Mouse (Mus musculus) liver, embryonic 14.5 days (tissue): ENCODE results near the gene Id1. TPM values are rescaled to one million over a fixed set of nuclear protein-coding genes. Genes with fewer than 3 reads are reported as not detected.
A peak's percentile ranks its signal among the peaks of the same experiment; 100 is the strongest.

Source experiments
- ATAC-seq: fragments of 200-750 bp; cut with Nextera tagmentation; 2 replicates; pipeline ENCODE4 v1.8.0; 2017; ENCODE audit warnings: moderate number of reproducible peaks, mild to moderate bottlenecking, moderate library complexity; ENCODE audit not compliant: insufficient read depth
- DNase-seq, 3 experiments: peaks; one replicate each; pipeline ENCODE4 v3.0.0-alpha.2; 2012 to 2013; ENCODE audit warnings: low read depth in 3 of 3, low spot score in 3 of 3
- H3K27ac ChIP-seq: fragments of 300-500 bp; sonication (generic); 2 replicates; pipeline ENCODE4 v1.5.1; 2014; ENCODE audit warnings: moderate library complexity, mild to moderate bottlenecking, control low read depth, inconsistent platforms
- H3K27me3 ChIP-seq: fragments of 300-500 bp; sonication (generic); 2 replicates; pipeline ENCODE4 v1.6.1; 2014; ENCODE audit warnings: mild to moderate bottlenecking, low read length, moderate library complexity; ENCODE audit not compliant: control insufficient read depth, insufficient read depth
- H3K36me3 ChIP-seq: fragments of 300-500 bp; sonication (generic); replicated peaks from 2 replicates; pipeline ENCODE4 v1.6.1; 2014; ENCODE audit warnings: low read depth; ENCODE audit not compliant: control insufficient read depth, insufficient read depth
- H3K4me1 ChIP-seq, 2 experiments: fragments of 200-500 bp in 1 of 2; fragments of 300-500 bp in 1 of 2; sonication (generic) in 1 of 2; replicated peaks; 2 replicates each; pipeline ENCODE4 v1.6.1; 2012 to 2014; ENCODE audit warnings: antibody characterized with exemption in 1 of 2, inconsistent platforms in 1 of 2, low read length in 1 of 2; ENCODE audit not compliant: control insufficient read depth in 2 of 2, insufficient read depth in 2 of 2
- H3K4me2 ChIP-seq: fragments of 300-500 bp; sonication (generic); 2 replicates; pipeline ENCODE4 v1.6.1; 2014; ENCODE audit warnings: low read depth, mild to moderate bottlenecking, control low read depth, moderate library complexity
- H3K4me3 ChIP-seq, 2 experiments: fragments of 200-500 bp in 1 of 2; fragments of 300-500 bp in 1 of 2; sonication (generic) in 1 of 2; 2 replicates each; pipeline ENCODE4 v1.5.1; 2012 to 2014; ENCODE audit warnings: low read depth in 2 of 2, low read length in 2 of 2, mild to moderate bottlenecking in 2 of 2, control low read depth in 1 of 2, inconsistent platforms in 1 of 2, moderate library complexity in 1 of 2; ENCODE audit not compliant: insufficient read depth in 1 of 2
- H3K9ac ChIP-seq: fragments of 300-500 bp; sonication (generic); replicated peaks from 2 replicates; pipeline ENCODE4 v1.6.1; 2014; ENCODE audit warnings: mild to moderate bottlenecking, control low read depth, moderate library complexity
- H3K9me3 ChIP-seq: fragments of 300-500 bp; sonication (generic); 2 replicates; pipeline ENCODE4 v1.6.1; 2016; ENCODE audit warnings: low read length, mixed read lengths; ENCODE audit not compliant: control insufficient read depth
- CTCF ChIP-seq: IDR thresholded peaks from 2 replicates; pipeline ENCODE4 v1.5.1; 2016; ENCODE audit warnings: antibody characterized with exemption, low read depth, control low read depth
- EP300 ChIP-seq: IDR thresholded peaks from 2 replicates; pipeline ENCODE4 v1.6.1; 2016; ENCODE audit warnings: antibody characterized with exemption, low read depth
- WGBS: fragments of 180-500 bp; shearing (Covaris S2); extraction: QIAGEN DNeasy Blood & Tissue Kit; methylation state at CpG from one replicate; pipeline ENCODE4 v1.1.7; 2014; ENCODE audit not compliant: insufficient replicate concordance; 5-methylcytosine and 5-hydroxymethylcytosine counted together
- polyA plus RNA-seq, 2 experiments: library from polyadenylated mRNA; depleted of rRNA in 1 of 2; stranded (reverse) in 1 of 2; unstranded in 1 of 2; fragments of >200 nt; fragmentation: Nextera tagmentation in 1 of 2; extraction: Ambion mirVana in 1 of 2; gene quantifications; 2 replicates each; pipeline versions ENCODE4 v1.2.1 to v1.2.3; 2012 to 2014

The Id1 gene
- polyA plus RNA-seq, 2 experiments: 20.7 to 50.6 TPM

- H3K36me3 ChIP-seq: no peaks in the 10 kb centered on the region
- WGBS: 64% methylated on average over 2 of the region's 2 CpGs
- peaks cover 30 to 52% of the 10 kb centered on the region in 2 experiments for H3K4me1 ChIP-seq
- peak overlapping the region; percentile 4 for H3K27ac ChIP-seq
- no peaks in the 10 kb centered on the region for H3K9me3 ChIP-seq
- peak overlapping the region; percentile 54 to 61 for H3K4me3 ChIP-seq
- H3K27me3 ChIP-seq: peaks cover 6% of the 10 kb centered on the region; the same call in 1 of the 2 replicates
- no peak for DNase-seq
- no peak for ATAC-seq
- no peak overlapping the region for H3K9ac ChIP-seq
- peak overlapping the region; percentile 93 for H3K4me2 ChIP-seq
- no peak for TF ChIP-seq CTCF
- no peak for TF ChIP-seq EP300
Measured at GRCm38 (mm10) chr2:152738341-152738740, 2.3 kb downstream of the Id1 start.

- Histone ChIP-seq H3K27me3 (peaks cover 6% of the 10 kb centered on the region; the same call in 1 of the 2 replicates), H3K4me2 (peak overlapping the region; percentile 93), H3K9me3 (no peaks in the 10 kb centered on the region), H3K9ac (peak overlapping the region; percentile 53), H3K4me1 (peaks cover 30 to 52% of the 10 kb centered on the region in 2 experiments), H3K27ac (peak overlapping the region; percentile 34), H3K36me3 (no peaks in the 10 kb centered on the region), H3K4me3 (peak overlapping the region; percentile 33 to 53)
- DNase-seq (no peak), ATAC-seq (peak; percentile 58)
- 1% methylated on average over 34 of the region's 36 CpGs for WGBS
- no peak for TF ChIP-seq EP300
- TF ChIP-seq CTCF: no peak
Measured at GRCm38 (mm10) chr2:152739031-152739841, 3.2 kb downstream of the Id1 start.

GRCm38 (mm10) chr2:152739842-152740260, 3.8 kb downstream of the Id1 start:
- TF ChIP-seq CTCF: no peak
- no peak for TF ChIP-seq EP300
- peak overlapping the region in 1 of 2 experiments; percentile 33; a peak in 1 of 4 replicates for H3K4me3 ChIP-seq
- no peaks in the 10 kb centered on the region for H3K9me3 ChIP-seq
- 0% methylated on average over 3 of the region's 3 CpGs for WGBS
- peaks cover 30 to 52% of the 10 kb centered on the region in 2 experiments for H3K4me1 ChIP-seq
- H3K4me2 ChIP-seq: peak overlapping the region; percentile 93
- ATAC-seq (peak; percentile 64), DNase-seq (peak; percentile 57 to 68 (median 61))
- H3K9ac ChIP-seq: no peak overlapping the region; the same call in 1 of the 2 replicates
- peak overlapping the region; percentile 34 for H3K27ac ChIP-seq
- H3K36me3 ChIP-seq: no peaks in the 10 kb centered on the region
- H3K27me3 ChIP-seq: peaks cover 2% of the 10 kb centered on the region; the same call in 1 of the 2 replicates

- no peak overlapping the region; the same call in 1 of the 2 replicates for H3K4me2 ChIP-seq
- H3K36me3 ChIP-seq: no peaks in the 10 kb centered on the region
- no peaks in the 10 kb centered on the region for H3K9me3 ChIP-seq
- 64% methylated on average over 5 of the region's 5 CpGs for WGBS
- DNase-seq: no peak
- H3K27me3 ChIP-seq: no peaks in the 10 kb centered on the region
- no peak for ATAC-seq
- H3K4me3 ChIP-seq: no peak overlapping the region
- H3K9ac ChIP-seq: no peak overlapping the region
- TF ChIP-seq EP300: no peak
- TF ChIP-seq CTCF: no peak
- no peak overlapping the region; the same call in 1 of the 2 replicates for H3K27ac ChIP-seq
- peaks cover 30 to 49% of the 10 kb centered on the region in 2 experiments for H3K4me1 ChIP-seq
Measured at GRCm38 (mm10) chr2:152740490-152740889, 4.4 kb downstream of the Id1 start.
